Mouse (Mus musculus) embryo, embryonic 11 days (tissue): ENCODE measurements around the gene Tssk3.
"Not testable (repeated sequence)": the region's sequence is repeated elsewhere in the genome, so short reads cannot be mapped to it uniquely, and the experiment has no call there.

Source experiments
- DNase-seq: peaks from one replicate; pipeline ENCODE4 v3.0.0-alpha.2; 2015

Gene Tssk3

DNA sequence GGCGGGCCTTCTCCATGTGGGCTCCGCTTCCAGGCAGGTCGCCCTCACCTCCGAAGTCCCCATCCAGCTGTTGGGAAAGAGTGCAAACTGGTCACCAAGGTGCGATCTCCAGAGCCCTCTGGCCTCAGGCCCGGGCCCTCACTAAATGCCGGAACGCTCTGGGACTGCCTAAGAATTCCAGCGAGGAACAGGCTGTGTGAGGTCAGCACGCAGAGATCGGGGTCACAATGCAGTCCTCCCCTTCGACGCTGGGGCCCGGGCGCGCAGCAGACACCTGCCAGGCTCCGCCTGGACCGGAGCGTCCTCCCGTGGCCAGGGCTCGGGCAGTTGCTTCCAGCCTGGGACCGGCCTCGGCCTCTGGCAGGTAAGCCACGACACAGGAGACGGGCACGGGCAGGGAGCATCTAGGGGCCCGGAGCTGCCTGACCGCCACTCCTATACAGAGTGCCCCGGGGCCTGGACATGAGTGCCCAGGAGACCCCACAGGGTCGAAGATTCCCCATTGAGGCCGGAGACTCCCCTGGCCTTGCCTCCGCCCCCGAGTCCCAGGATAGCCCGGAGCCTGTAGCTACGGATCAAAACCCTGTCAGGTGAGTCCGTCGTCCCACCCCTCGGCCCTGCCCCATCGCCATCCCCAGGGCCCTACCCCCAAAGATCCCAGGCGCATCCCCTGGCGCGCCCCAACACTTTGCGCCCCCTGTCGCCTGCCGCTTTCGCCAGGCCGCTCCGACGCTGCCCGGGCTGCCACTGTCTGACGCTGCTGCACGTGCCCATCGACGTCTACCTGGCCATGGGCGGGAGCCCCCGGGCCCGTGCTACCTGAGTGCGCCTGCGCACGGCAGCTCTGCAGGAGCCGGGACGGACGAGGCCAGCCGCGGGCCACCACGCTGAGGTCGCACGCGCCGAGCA is at the start of gene Tssk3, which contains the start of gene Fam229a:
Tssk3 (minus strand) TSS at position 51 of the 909 bp plus-strand sequence.
Fam229a (plus strand) TSS at position 219 of the 909 bp plus-strand sequence.
- DNase-seq = peak; percentile 57

GRCm38 (mm10) chr4:129540012-129540411 is 49.2 kb upstream of the Tssk3 start:
- no peak for DNase-seq

- DNase-seq = not testable (repeated sequence)
Observed at GRCm38 (mm10) chr4:129528901-129529300, 38.1 kb upstream of the Tssk3 start.

- no peak for DNase-seq
Observed at GRCm38 (mm10) chr4:129525889-129526288, 35.1 kb upstream of the Tssk3 start.

- DNase-seq = no peak
Observed at GRCm38 (mm10) chr4:129525338-129525737, 34.5 kb upstream of the Tssk3 start.

GRCm38 (mm10) chr4:129518519-129518918 is 27.7 kb upstream of the Tssk3 start:
- DNase-seq = no peak

DNA sequence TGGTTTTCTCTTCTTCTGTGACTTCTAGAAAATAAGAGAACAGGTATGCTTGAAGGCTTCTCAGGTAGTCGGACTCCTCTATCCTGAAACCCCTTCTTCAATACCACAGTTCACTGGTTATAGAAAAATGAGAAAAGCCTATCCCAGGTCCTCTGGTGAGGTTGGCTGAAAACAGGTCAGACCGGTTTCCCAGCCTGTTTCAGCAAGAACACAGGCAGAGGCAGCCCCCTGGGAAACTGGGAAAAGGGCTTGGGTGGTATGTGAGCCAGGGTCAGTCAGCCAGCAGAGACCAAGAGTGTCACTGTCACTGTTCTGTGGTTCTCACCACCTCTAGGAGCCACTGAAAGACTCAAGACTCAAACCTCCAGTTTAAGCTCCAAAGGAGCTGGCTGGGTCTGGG is 26.1 kb upstream of the Tssk3 start:
- peak; percentile 36 for DNase-seq

- DNase-seq = peak; percentile 85
Observed at GRCm38 (mm10) chr4:129514300-129514898, 23.6 kb upstream of the Tssk3 start.

DNA sequence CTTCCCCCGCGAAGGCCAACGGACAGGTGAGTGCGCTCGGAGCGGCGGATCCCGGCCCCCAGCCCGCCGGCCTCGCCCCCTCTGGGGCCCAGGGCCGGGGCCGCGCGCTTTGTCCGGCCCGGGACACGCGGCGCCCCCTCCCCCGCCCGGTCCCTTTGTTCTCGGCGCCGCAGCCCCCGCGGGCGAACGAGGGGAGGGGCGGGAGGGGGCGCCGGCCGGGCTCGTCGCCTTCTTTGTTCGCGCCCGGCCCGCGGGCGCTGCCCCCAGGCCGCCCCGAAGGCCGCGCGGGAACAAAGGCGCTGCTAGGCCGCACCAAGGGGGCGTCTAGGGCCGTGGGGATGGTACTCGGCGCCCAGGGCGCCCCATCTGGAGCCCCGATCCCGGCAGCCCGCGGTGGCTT is 23.1 kb upstream of the Tssk3 start:
- peak; percentile 74 for DNase-seq

- peak; percentile 94 for DNase-seq
Observed at GRCm38 (mm10) chr4:129513086-129513767, 22.4 kb upstream of the Tssk3 start, which contains the start of gene Marcksl1. Gene Marcksl1, plus strand, starts transcription at chr4:129513581.

DNA sequence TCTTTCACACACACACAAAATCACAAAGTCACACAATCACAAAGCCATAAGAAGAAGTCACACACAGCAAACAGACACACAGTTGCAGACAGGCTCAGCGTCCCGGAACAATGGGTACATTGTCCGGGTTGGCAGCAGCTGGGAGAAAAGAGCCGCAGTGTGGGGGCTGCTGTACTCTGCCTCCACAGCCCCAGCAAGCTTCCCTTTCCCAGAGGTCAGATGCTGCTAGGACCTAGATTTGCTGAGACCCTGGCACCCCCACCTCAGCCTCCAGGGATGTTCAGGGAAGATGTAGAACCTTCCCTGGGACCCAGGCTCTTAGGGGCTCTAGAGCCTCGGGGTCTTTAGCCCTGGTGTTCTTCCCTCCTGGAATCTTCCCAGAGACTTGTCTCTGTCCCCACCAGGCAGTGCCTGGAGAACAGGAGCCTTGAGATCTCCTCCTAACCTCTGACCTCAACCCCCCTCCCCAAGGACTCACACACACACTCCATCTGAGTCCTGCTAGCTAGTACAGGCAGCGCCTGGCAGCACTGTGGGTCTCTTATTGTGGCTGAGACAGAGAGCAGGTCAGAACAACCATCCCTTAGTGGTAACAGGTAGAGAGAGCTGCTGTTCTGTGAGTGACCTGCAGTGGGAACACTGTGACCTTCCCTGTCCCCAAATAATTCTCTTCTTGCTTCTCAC is 20.7 kb upstream of the Tssk3 start:
- DNase-seq = peak; percentile 63

- peak; percentile 34 for DNase-seq
Observed at GRCm38 (mm10) chr4:129510723-129511412, 20.0 kb upstream of the Tssk3 start.

DNA sequence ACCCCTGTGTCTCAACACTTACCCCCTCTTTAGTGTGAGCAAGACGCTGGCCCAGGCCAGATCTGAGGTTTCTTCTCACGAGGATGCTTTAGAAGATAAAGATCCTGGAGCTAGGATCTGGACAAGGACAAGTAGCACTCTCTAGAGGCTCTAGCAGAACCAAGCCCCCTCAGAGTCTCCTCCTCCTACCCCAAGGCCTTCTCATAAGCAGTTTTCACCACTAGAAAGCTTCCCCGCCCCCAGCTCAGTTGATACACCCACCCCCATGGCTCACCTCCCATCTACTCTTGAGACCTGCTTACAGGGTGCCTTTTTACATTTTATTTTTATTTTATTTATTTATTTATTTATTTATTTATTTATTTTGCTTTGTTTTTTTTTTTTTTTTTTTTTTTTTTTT is 18.8 kb upstream of the Tssk3 start:
- DNase-seq = no peak

GRCm38 (mm10) chr4:129508834-129509600 is 18.2 kb upstream of the Tssk3 start:
- no peak for DNase-seq

DNA sequence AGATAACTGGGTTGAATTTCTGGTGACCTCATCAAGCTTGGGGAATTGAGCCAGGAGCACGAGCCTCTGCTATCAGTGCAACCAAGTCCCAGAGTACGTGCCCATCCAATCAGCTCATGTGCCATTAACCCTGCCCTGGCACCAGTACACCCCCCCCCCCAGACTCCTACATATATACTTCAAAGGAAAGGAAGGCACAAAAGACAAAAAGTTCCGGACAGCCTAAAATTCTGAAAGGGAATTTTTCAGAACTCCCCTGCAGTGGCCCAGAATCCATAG is 17.4 kb upstream of the Tssk3 start:
- DNase-seq = no peak

GRCm38 (mm10) chr4:129507434-129508236 is 16.8 kb upstream of the Tssk3 start:
- no peak for DNase-seq

DNA sequence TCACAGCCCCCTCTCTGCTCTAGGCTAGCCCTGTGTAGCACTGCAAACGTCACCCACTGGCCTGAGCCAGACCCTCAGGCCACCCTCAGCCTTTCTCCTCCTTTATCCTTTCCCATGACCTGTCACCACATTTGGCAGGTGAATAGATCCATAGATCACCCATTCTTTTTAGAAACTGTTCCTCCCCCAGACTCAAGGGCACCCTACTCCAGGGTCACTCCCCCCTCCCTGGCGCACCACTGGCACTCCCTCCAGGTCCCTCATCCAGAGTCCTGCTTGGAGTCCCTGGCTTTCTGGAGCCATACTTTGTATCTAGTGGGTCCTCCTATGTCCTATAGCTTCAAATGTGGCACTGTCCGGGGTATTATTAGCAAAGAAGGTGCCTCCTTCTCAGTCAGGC is 14.7 kb upstream of the Tssk3 start:
- DNase-seq = no peak

DNA sequence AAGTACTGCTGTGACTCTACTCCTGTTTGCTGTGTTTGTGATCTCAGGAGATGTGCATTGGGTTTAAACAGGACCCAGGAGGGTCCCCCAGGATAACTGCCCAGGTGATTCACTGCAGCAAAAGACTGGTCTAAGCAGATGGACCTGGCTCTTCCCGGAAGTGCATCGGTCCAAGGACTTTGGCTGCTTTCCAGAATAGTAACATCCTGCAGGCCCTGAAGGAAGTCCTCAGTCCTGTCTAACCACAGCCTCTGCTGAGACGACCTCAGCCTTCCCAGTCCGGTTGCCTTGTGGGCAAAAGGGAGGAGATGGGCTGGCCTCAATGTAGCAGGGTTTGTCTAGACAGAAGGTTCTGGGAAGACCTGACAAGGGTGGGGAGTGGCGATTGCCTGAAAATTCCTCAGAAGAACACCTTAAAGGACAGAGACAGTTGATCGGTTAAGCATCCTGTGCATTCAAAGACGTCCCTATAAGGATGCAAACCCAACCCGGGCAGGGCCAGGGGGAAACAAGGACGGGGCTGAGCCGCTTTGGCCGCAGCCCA is 12.2 kb upstream of the Tssk3 start:
- no peak for DNase-seq

- DNase-seq = no peak
Observed at GRCm38 (mm10) chr4:129502327-129502888, 11.6 kb upstream of the Tssk3 start.
